Mouse (Mus musculus): ENCODE data around the gene F11. TPM values are rescaled to one million over a fixed set of nuclear protein-coding genes. Genes with fewer than 3 reads are reported as not detected.

Gene F11
- polyA plus RNA-seq, 1 experiment = not detected

DNA sequence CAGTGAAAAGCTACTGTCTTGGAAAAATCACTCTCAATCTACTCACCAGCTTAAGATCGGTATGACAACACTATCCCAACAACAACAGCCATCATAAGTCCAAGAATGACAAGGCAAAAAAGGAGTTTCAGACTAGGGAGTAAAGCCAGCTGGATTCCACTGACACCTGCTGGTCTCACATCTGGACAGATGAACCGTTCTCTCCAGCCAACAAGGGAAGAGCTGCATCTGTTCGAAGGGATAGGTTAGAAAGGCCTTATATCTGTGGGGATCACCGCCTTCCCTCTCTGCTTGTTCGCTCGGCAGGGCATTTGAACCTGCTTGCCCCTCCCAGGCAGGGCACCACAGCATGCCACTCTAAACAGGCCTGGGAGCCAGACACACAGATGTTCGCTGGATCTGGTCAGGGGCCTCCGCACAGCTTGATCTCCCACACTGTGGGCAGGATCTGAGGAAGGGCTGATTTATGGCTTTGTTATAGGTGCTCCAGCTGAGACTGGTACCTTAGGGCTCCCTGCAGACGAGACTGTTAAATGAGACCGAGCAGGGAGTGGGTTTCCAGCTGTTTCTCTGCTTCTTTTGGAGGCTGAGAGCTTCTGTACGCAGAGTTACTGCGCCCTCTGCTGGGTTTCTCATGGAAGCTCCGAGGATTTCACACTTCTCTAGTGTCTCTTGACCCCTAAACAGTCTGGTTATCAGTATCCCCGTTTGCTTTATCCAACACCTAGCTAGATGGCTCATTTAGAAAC, 25.5 kb downstream of the F11 start:
- Histone ChIP-seq H3K4me1 (ENCODE audit: control insufficient read depth, insufficient read depth, low read length) (no peaks in the 10 kb centered on the region), H3K27ac (ENCODE audit: control insufficient read depth, insufficient read depth, low read depth, low read length, poor library complexity) (no peak overlapping the region), H3K4me3 (replicated peaks; ENCODE audit: control insufficient read depth, low read depth, low read length) (no peak overlapping the region)
- no peak for TF ChIP-seq POLR2A (IDR thresholded peaks at IDR 0.05; ENCODE audit: borderline replicate concordance, control insufficient read depth, low read depth, low read length)
- no peak for TF ChIP-seq CTCF (IDR thresholded peaks at IDR 0.05; ENCODE audit: control insufficient read depth, insufficient read depth, low read length)
- WGBS = 28% methylated on average over 14 of the region's 14 CpGs

DNA sequence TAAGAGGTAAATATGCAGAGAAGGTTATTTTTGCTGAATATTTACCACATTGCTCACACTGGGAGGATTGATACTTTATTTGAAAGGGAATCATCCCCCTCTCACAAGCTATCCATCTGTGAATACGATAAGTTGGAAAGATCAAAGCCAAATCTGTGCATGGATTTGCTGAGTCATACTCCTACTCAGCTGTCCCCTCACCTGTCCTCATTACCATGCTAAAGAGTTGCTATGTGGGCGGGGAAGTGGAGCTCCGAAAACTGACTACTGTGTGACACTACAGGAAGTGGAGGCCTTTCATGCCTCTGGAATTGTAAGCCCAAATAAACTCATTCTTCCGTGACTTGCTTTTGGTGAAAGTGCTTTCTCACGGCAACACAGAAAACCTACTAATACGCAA, 26.6 kb downstream of the F11 start:
- no peak for TF ChIP-seq CTCF (IDR thresholded peaks at IDR 0.05; ENCODE audit: control insufficient read depth, insufficient read depth, low read length)
- no peak overlapping the region for H3K27ac ChIP-seq (ENCODE audit: control insufficient read depth, insufficient read depth, low read depth, low read length, poor library complexity)
- H3K4me3 ChIP-seq (replicated peaks; ENCODE audit: control insufficient read depth, low read depth, low read length) = no peak overlapping the region
- no peaks in the 10 kb centered on the region for H3K4me1 ChIP-seq (ENCODE audit: control insufficient read depth, insufficient read depth, low read length)
- 80% methylated on average over 6 of the region's 6 CpGs for WGBS

- H3K4me1 ChIP-seq (ENCODE audit: control insufficient read depth, insufficient read depth, low read length) = no peaks in the 10 kb centered on the region
- no peak for TF ChIP-seq POLR2A (IDR thresholded peaks at IDR 0.05; ENCODE audit: borderline replicate concordance, control insufficient read depth, low read depth, low read length)
- TF ChIP-seq CTCF (IDR thresholded peaks at IDR 0.05; ENCODE audit: control insufficient read depth, insufficient read depth, low read length) = no peak
- H3K4me3 ChIP-seq (replicated peaks; ENCODE audit: control insufficient read depth, low read depth, low read length) = no peak overlapping the region
- H3K27ac ChIP-seq (ENCODE audit: control insufficient read depth, insufficient read depth, low read depth, low read length, poor library complexity) = no peak overlapping the region
- 62% methylated on average over 3 of the region's 3 CpGs for WGBS
These were observed 28.6 kb downstream of the F11 start for GRCm38 (mm10) chr8:45233256-45233655.

GRCm38 (mm10) chr8:45202476-45202875, 59.4 kb downstream of the F11 start:
- 75% methylated on average over 6 of the region's 6 CpGs for WGBS
- no peaks in the 10 kb centered on the region for H3K4me1 ChIP-seq (ENCODE audit: control insufficient read depth, insufficient read depth, low read length)
- no peak for TF ChIP-seq CTCF (IDR thresholded peaks at IDR 0.05; ENCODE audit: control insufficient read depth, insufficient read depth, low read length)
- no peak overlapping the region for H3K4me3 ChIP-seq (replicated peaks; ENCODE audit: control insufficient read depth, low read depth, low read length)
- no peak overlapping the region for H3K27ac ChIP-seq (ENCODE audit: control insufficient read depth, insufficient read depth, low read depth, low read length, poor library complexity)

GRCm38 (mm10) chr8:45201605-45202004, 60.2 kb downstream of the F11 start:
- Histone ChIP-seq H3K27ac (ENCODE audit: control insufficient read depth, insufficient read depth, low read depth, low read length, poor library complexity) (no peak overlapping the region), H3K4me3 (replicated peaks; ENCODE audit: control insufficient read depth, low read depth, low read length) (no peak overlapping the region), H3K4me1 (ENCODE audit: control insufficient read depth, insufficient read depth, low read length) (no peaks in the 10 kb centered on the region)
- TF ChIP-seq POLR2A (IDR thresholded peaks at IDR 0.05; ENCODE audit: borderline replicate concordance, control insufficient read depth, low read depth, low read length) = no peak
- TF ChIP-seq CTCF (IDR thresholded peaks at IDR 0.05; ENCODE audit: control insufficient read depth, insufficient read depth, low read length) = no peak
- 77% methylated on average over 5 of the region's 5 CpGs for WGBS

DNA sequence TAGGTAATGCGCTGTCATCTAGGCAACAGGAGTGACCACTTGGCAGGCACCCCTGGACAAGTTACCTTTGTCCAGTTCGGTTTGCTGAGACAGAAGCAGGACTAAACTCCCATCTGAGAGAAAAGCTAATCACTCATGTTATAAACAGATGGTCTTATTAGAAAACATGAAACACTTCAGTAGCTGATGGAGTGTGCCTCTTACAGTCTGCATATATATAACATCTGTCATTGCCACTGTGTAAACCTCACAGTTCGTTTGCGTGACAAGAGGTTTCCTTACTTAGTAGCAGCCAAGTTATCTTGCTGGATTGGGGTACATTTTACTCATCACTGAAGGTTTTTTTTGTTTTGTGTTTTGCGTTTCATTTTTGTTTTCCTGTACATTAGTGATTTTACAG, 64.5 kb downstream of the F11 start:
- Histone ChIP-seq H3K4me1 (ENCODE audit: control insufficient read depth, insufficient read depth, low read length) (no peaks in the 10 kb centered on the region), H3K27ac (ENCODE audit: control insufficient read depth, insufficient read depth, low read depth, low read length, poor library complexity) (no peak overlapping the region), H3K4me3 (replicated peaks; ENCODE audit: control insufficient read depth, low read depth, low read length) (no peak overlapping the region)
- TF ChIP-seq POLR2A (IDR thresholded peaks at IDR 0.05; ENCODE audit: borderline replicate concordance, control insufficient read depth, low read depth, low read length) (no peak), CTCF (IDR thresholded peaks at IDR 0.05; ENCODE audit: control insufficient read depth, insufficient read depth, low read length) (no peak)
- WGBS = 77% methylated on average over 5 of the region's 5 CpGs

GRCm38 (mm10) chr8:45195954-45196526, 65.8 kb downstream of the F11 start:
- Histone ChIP-seq H3K4me3 (replicated peaks; ENCODE audit: control insufficient read depth, low read depth, low read length) (no peak overlapping the region), H3K4me1 (ENCODE audit: control insufficient read depth, insufficient read depth, low read length) (no peaks in the 10 kb centered on the region), H3K27ac (ENCODE audit: control insufficient read depth, insufficient read depth, low read depth, low read length, poor library complexity) (no peak overlapping the region)
- TF ChIP-seq POLR2A (IDR thresholded peaks at IDR 0.05; ENCODE audit: borderline replicate concordance, control insufficient read depth, low read depth, low read length) = no peak
- WGBS = 78% methylated on average over 8 of the region's 8 CpGs

Other genes with a start within 250 kb of the F11 start
- not detected in 2 replicates for gene Mtnr1a, start 192.9 kb downstream of the F11 start, polyA plus RNA-seq (2011; ENCODE audit: insufficient read depth, insufficient read length, low replicate concordance, missing spikeins)
- 0.83 and 1.3 TPM in 2 replicates for gene Klkb1, start 32.8 kb upstream of the F11 start, polyA plus RNA-seq (2011; ENCODE audit: insufficient read depth, insufficient read length, low replicate concordance, missing spikeins)
- not detected in 2 replicates for gene Gm45753, start 46.4 kb upstream of the F11 start, polyA plus RNA-seq (2011; ENCODE audit: insufficient read depth, insufficient read length, low replicate concordance, missing spikeins)
- gene Cyp4v3, start 71.2 kb upstream of the F11 start, polyA plus RNA-seq (2011; ENCODE audit: insufficient read depth, insufficient read length, low replicate concordance, missing spikeins) = 1.7 and 2.9 TPM in 2 replicates
- gene Fam149a, start 120.3 kb upstream of the F11 start, polyA plus RNA-seq (2011; ENCODE audit: insufficient read depth, insufficient read length, low replicate concordance, missing spikeins) = 1.2 and 1.7 TPM in 2 replicates
- gene Tlr3, start 149.0 kb upstream of the F11 start, polyA plus RNA-seq (2011; ENCODE audit: insufficient read depth, insufficient read length, low replicate concordance, missing spikeins) = 3.0 and 4.2 TPM in 2 replicates
- gene Sorbs2, start 245.8 kb upstream of the F11 start, polyA plus RNA-seq (2011; ENCODE audit: insufficient read depth, insufficient read length, low replicate concordance, missing spikeins) = 4.8 and 6.5 TPM in 2 replicates